Mouse (Mus musculus) forebrain, embryonic 12.5 days (tissue): ENCODE data around the gene Hecw2. TPM values are rescaled to one million over a fixed set of nuclear protein-coding genes. Genes with fewer than 3 reads are reported as not detected.

Source experiments
- ATAC-seq: fragments of 200-750 bp; cut with Nextera tagmentation; 2 replicates; pipeline ENCODE4 v1.8.0; 2017; ENCODE audit warnings: moderate TSS enrichment; ENCODE audit not compliant: low FRiP score
- H3K27ac ChIP-seq: fragments of 300-500 bp; sonication (generic); 2 replicates; pipeline ENCODE4 v1.5.1; 2016; ENCODE audit warnings: mild to moderate bottlenecking
- H3K27me3 ChIP-seq: fragments of 300-500 bp; sonication (generic); 2 replicates; pipeline ENCODE4 v1.6.1; 2016; ENCODE audit warnings: mild to moderate bottlenecking
- H3K36me3 ChIP-seq: fragments of 300-500 bp; sonication (generic); replicated peaks from 2 replicates; pipeline ENCODE4 v1.6.1; 2016; ENCODE audit warnings: mild to moderate bottlenecking
- H3K4me1 ChIP-seq: fragments of 300-500 bp; sonication (generic); 2 replicates; pipeline ENCODE4 v1.6.1; 2016
- H3K4me2 ChIP-seq: fragments of 300-500 bp; sonication (generic); 2 replicates; pipeline ENCODE4 v1.6.1; 2016; ENCODE audit warnings: mild to moderate bottlenecking, moderate library complexity
- H3K4me3 ChIP-seq: fragments of 300-500 bp; sonication (generic); replicated peaks from 2 replicates; pipeline ENCODE4 v1.5.1; 2016; ENCODE audit warnings: mild to moderate bottlenecking
- H3K9ac ChIP-seq: fragments of 300-500 bp; sonication (generic); 2 replicates; pipeline ENCODE4 v1.6.1; 2016; ENCODE audit warnings: mild to moderate bottlenecking
- H3K9me3 ChIP-seq: fragments of 300-500 bp; sonication (generic); 2 replicates; pipeline ENCODE4 v1.6.1; 2016
- WGBS: fragments of 180-500 bp; shearing (Covaris S2); methylation state at CpG from one replicate; pipeline ENCODE4 v1.1.7; 2016; 5-methylcytosine and 5-hydroxymethylcytosine counted together
- polyA plus RNA-seq: library from polyadenylated mRNA; unstranded; fragments of >200 nt; fragmentation: Nextera tagmentation; extraction: Ambion mirVana; gene quantifications from 2 replicates; pipeline ENCODE4 v1.2.1, GENCODE M21; 2016

Gene Hecw2
- polyA plus RNA-seq = 3.3 and 4.0 TPM in 2 replicates

GRCm38 (mm10) chr1:54194954-54195305 is at the start of gene Hecw2:
Gene Hecw2, minus strand, starts transcription at chr1:54195168.
- Histone ChIP-seq H3K9me3 (no peaks in the 10 kb centered on the region), H3K9ac (peak within 1 kb of the TSS; percentile 85), H3K4me3 (peak within 1 kb of the TSS; percentile 78), H3K36me3 (no peaks in the 10 kb centered on the region), H3K4me1 (peaks cover 4% of the 10 kb centered on the region; the same call in 1 of the 2 replicates), H3K4me2 (peak within 1 kb of the TSS; percentile 73), H3K27me3 (peaks cover 16% of the 10 kb centered on the region), H3K27ac (peak within 1 kb of the TSS; percentile 87)
- peak; percentile 86 for ATAC-seq
- WGBS = 1% methylated on average over 31 of the region's 38 CpGs

- no peak for ATAC-seq
- no peaks in the 10 kb centered on the region for H3K36me3 ChIP-seq
- H3K4me1 ChIP-seq = no peaks in the 10 kb centered on the region
- H3K9ac ChIP-seq = no peak overlapping the region
- no peak overlapping the region for H3K4me2 ChIP-seq
- no peak overlapping the region for H3K4me3 ChIP-seq
- H3K9me3 ChIP-seq = no peaks in the 10 kb centered on the region
- no peak overlapping the region for H3K27ac ChIP-seq
- 95% methylated on average over 4 of the region's 4 CpGs for WGBS
- no peaks in the 10 kb centered on the region for H3K27me3 ChIP-seq
Measured at GRCm38 (mm10) chr1:54242722-54243121, 47.8 kb upstream of the Hecw2 start.

- no peaks in the 10 kb centered on the region for H3K9me3 ChIP-seq
- no peak for ATAC-seq
- H3K4me1 ChIP-seq = no peaks in the 10 kb centered on the region
- no peak overlapping the region for H3K27ac ChIP-seq
- H3K9ac ChIP-seq = no peak overlapping the region
- 95% methylated on average over 3 of the region's 3 CpGs for WGBS
- no peak overlapping the region for H3K4me3 ChIP-seq
- no peaks in the 10 kb centered on the region for H3K27me3 ChIP-seq
- no peaks in the 10 kb centered on the region for H3K36me3 ChIP-seq
- H3K4me2 ChIP-seq = no peak overlapping the region
Measured at GRCm38 (mm10) chr1:54220273-54220672, 25.3 kb upstream of the Hecw2 start.

DNA sequence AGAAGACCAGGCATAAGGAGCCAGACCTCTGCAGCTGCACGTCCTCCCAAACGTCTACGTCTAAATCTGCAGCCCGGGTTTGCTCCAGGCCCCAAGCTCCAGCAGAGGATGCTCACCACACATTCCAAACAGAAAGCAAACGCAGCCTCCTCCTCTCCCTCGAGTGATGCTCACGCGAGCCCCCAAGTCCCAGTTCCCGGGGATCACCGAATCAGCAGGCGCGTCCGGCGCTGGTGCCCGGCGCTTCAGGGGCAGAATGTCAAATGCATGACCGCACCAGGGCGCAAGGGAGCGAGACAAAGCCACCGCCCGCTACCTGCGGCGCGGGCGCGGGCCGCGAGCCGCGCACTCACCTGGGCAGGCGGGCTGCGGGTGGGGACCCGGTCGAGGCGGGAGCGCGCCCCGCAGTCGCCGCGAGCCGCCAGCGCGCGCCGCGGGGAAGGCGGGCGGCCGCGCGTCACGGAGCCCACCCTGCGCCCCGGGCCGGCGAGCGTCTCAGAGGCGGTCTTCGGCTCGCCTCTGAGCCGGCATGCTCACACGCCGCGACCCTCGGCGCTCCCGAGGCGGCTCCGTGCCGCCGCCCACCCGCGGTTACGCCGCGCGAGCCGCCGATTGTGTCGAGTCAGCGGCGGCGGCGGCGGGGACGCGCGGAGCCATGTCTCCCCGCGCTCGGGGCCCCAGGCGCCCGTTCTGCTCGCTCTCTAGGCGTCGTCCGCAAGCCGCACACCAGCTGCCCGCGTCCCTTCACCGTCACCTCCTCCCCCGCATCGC is 600 bp downstream of the Hecw2 start:
- Histone ChIP-seq H3K4me2 (peak overlapping the region; percentile 73), H3K4me1 (peaks cover 4% of the 10 kb centered on the region; the same call in 1 of the 2 replicates), H3K9ac (peak overlapping the region; percentile 85), H3K9me3 (no peaks in the 10 kb centered on the region), H3K27ac (peak overlapping the region; percentile 87), H3K27me3 (peaks cover 16% of the 10 kb centered on the region), H3K4me3 (peak overlapping the region; percentile 78), H3K36me3 (no peaks in the 10 kb centered on the region)
- ATAC-seq = peak; percentile 87
- under 1% methylated on average over 77 of the region's 104 CpGs for WGBS

DNA sequence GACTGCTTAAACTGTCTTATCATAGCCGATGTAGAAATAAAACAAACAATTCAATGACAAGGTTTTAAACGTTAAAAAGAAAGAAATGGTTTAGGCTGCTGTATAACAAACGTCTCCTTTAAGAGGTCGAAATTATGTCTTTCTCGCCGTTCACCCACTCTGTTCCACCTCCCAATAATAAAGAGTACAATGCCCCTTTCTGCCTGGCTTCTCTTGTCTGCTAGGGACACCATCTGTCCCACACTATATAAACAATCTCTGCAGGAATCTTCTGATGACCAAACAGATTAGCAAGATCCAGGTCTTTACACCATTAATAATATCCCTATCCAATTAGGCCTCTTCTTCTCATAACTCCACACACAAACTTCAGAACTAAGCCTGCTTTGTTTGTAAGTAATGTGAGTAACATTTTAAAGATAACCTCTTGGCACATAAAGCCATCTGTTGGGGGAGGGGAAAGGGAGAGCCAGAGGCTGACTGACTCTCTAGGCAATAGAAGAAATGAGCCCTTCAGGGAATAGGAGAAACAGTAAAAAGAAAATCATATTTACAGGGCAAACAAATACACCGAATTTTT is 1.7 kb downstream of the Hecw2 start:
- peaks cover 16% of the 10 kb centered on the region for H3K27me3 ChIP-seq
- no peak overlapping the region for H3K9ac ChIP-seq
- peaks cover 4% of the 10 kb centered on the region; the same call in 1 of the 2 replicates for H3K4me1 ChIP-seq
- ATAC-seq = no peak
- 28% methylated on average over 7 of the region's 7 CpGs for WGBS
- H3K4me2 ChIP-seq = no peak overlapping the region
- H3K27ac ChIP-seq = no peak overlapping the region
- no peaks in the 10 kb centered on the region for H3K9me3 ChIP-seq
- H3K4me3 ChIP-seq = no peak overlapping the region
- H3K36me3 ChIP-seq = no peaks in the 10 kb centered on the region

- no peak overlapping the region for H3K4me2 ChIP-seq
- no peak for ATAC-seq
- H3K9ac ChIP-seq = no peak overlapping the region
- no peaks in the 10 kb centered on the region for H3K9me3 ChIP-seq
- peaks cover 7% of the 10 kb centered on the region; the same call in 1 of the 2 replicates for H3K27me3 ChIP-seq
- H3K36me3 ChIP-seq = no peaks in the 10 kb centered on the region
- WGBS = 89% methylated on average over 4 of the region's 4 CpGs
- no peak overlapping the region for H3K4me3 ChIP-seq
- H3K4me1 ChIP-seq = no peaks in the 10 kb centered on the region
- H3K27ac ChIP-seq = no peak overlapping the region
Measured at GRCm38 (mm10) chr1:54187579-54187978, 7.4 kb downstream of the Hecw2 start.

DNA sequence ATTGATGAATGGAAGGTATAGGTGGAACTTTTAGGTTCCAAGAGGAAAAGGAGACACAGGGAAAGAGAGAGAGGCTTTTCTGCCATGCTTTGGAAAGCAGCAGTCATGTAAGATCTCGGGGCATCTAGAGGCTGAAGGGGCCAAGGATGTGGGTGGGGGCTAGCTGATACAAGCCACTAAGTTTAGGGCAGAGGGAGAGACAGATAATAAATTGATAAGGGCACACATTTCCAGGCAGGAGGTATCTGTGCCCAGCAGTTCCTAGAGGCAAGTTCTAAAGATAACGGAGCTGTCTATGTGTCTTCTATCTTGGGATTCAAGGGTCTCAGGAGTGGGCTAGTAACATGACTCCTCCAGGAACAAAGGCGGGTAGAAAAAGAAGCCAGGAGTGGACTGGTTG is 8.6 kb downstream of the Hecw2 start:
- no peaks in the 10 kb centered on the region for H3K36me3 ChIP-seq
- WGBS = 49% methylated on average over 3 of the region's 3 CpGs
- no peaks in the 10 kb centered on the region for H3K9me3 ChIP-seq
- no peak overlapping the region for H3K9ac ChIP-seq
- no peak overlapping the region for H3K4me2 ChIP-seq
- no peak overlapping the region for H3K4me3 ChIP-seq
- ATAC-seq = no peak
- no peaks in the 10 kb centered on the region for H3K27me3 ChIP-seq
- H3K4me1 ChIP-seq = no peaks in the 10 kb centered on the region
- no peak overlapping the region for H3K27ac ChIP-seq

DNA sequence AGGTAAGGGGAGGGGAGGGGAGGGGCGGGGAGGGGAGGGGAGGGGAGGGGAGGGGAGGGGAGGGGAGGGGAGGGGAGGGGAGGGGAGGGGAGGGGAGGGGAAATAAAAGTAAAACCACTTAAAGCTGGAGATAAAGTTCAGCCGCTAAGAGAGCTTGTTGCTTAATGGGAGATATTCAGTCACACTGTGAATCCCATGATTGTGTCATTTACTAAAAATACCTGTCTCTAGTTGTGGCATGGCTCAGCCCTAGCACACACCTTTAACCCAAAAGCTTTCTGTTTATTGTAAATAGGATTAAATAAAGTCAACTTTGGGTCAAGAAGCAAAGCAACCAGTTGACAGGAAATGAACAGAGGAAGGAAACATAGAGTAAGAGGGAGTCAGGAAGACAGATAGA is 14.3 kb downstream of the Hecw2 start:
- H3K9me3 ChIP-seq = no peaks in the 10 kb centered on the region
- no peaks in the 10 kb centered on the region for H3K4me1 ChIP-seq
- 79% methylated on average over 1 of the region's 2 CpGs for WGBS
- no peaks in the 10 kb centered on the region for H3K27me3 ChIP-seq
- H3K9ac ChIP-seq = no peak overlapping the region
- H3K4me3 ChIP-seq = no peak overlapping the region
- no peak overlapping the region for H3K4me2 ChIP-seq
- no peak overlapping the region for H3K27ac ChIP-seq
- no peaks in the 10 kb centered on the region for H3K36me3 ChIP-seq
- no peak for ATAC-seq

DNA sequence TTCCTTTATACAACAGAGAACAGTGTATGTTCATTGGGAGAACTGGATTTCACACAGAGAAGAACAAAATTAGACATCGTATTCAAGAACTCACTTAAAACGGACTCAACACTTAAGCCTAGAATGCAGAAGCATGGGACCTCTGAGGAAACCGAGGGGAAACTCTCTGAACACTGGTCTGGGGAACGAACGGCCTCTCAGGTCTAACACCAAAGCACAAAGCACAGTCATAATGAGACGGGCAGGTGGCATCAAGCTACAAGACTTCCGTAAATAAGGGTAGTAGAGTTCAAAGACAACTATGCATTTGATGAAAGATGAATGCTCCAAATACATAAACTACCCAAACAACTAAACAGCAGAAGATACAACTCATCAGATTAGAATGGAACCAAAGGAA is 15.8 kb downstream of the Hecw2 start:
- WGBS = 94% methylated on average over 7 of the region's 7 CpGs
- H3K4me2 ChIP-seq = no peak overlapping the region
- H3K27ac ChIP-seq = no peak overlapping the region
- no peak overlapping the region for H3K4me3 ChIP-seq
- H3K9ac ChIP-seq = no peak overlapping the region
- H3K4me1 ChIP-seq = no peaks in the 10 kb centered on the region
- no peaks in the 10 kb centered on the region for H3K9me3 ChIP-seq
- H3K27me3 ChIP-seq = no peaks in the 10 kb centered on the region
- H3K36me3 ChIP-seq = no peaks in the 10 kb centered on the region
- no peak for ATAC-seq

GRCm38 (mm10) chr1:54176592-54176991 is 18.4 kb downstream of the Hecw2 start:
- H3K4me3 ChIP-seq = no peak overlapping the region
- no peaks in the 10 kb centered on the region for H3K4me1 ChIP-seq
- no peaks in the 10 kb centered on the region for H3K36me3 ChIP-seq
- 89% methylated on average over 2 of the region's 2 CpGs for WGBS
- no peak overlapping the region for H3K27ac ChIP-seq
- H3K9ac ChIP-seq = no peak overlapping the region
- H3K9me3 ChIP-seq = no peaks in the 10 kb centered on the region
- H3K27me3 ChIP-seq = no peaks in the 10 kb centered on the region
- no peak for ATAC-seq
- no peak overlapping the region for H3K4me2 ChIP-seq

DNA sequence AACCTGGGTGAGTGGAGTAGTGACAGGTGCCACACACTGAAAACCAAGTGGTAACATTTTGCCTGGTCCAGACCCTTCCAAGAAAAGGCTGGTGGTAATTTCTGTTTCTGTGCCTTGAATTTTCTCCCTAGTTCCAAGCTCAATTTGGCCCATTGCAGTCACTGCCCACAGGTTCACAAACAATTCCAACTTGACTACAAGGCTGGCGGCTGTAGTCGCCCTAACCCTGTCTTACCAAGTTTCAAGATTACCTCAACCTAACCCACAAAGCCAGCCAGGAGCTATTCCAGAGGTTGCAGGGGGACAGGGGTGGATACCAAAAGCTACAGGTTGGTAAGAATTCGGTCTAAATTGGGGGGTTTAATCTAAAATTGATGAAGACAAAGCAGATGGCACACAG is 27.0 kb downstream of the Hecw2 start:
- no peaks in the 10 kb centered on the region for H3K36me3 ChIP-seq
- no peak overlapping the region for H3K4me2 ChIP-seq
- no peak overlapping the region for H3K9ac ChIP-seq
- no peak for ATAC-seq
- no peaks in the 10 kb centered on the region for H3K27me3 ChIP-seq
- 95% methylated on average over 3 of the region's 3 CpGs for WGBS
- H3K4me1 ChIP-seq = no peaks in the 10 kb centered on the region
- H3K9me3 ChIP-seq = no peaks in the 10 kb centered on the region
- no peak overlapping the region for H3K27ac ChIP-seq
- no peak overlapping the region for H3K4me3 ChIP-seq

DNA sequence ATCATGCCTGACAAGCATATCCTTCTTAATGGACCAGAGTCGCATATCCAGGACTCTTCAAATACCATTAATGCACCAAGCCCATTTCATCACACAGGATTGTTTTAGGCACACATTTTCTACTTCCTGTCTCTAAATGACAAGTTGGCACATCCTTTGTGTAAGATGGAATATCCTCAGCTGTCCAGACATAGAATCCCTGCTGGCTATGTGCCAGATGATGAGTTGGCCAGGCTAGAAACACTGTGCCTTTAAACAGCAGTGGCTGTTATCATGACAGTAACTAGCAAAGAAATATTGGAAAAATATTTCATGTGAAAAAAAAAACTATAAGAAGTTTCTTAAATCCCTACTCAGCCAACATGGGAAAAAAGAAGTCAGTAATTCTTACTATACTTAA is 35.4 kb downstream of the Hecw2 start:
- ATAC-seq = no peak
- no peaks in the 10 kb centered on the region for H3K4me1 ChIP-seq
- H3K4me2 ChIP-seq = no peak overlapping the region
- H3K36me3 ChIP-seq = no peaks in the 10 kb centered on the region
- H3K27ac ChIP-seq = no peak overlapping the region
- H3K27me3 ChIP-seq = no peaks in the 10 kb centered on the region
- H3K9me3 ChIP-seq = no peaks in the 10 kb centered on the region
- H3K4me3 ChIP-seq = no peak overlapping the region
- 97% methylated on average over 1 of the region's 1 CpGs for WGBS
- H3K9ac ChIP-seq = no peak overlapping the region

GRCm38 (mm10) chr1:54153216-54153786 is 41.7 kb downstream of the Hecw2 start:
- no peak overlapping the region for H3K9ac ChIP-seq
- H3K27me3 ChIP-seq = no peaks in the 10 kb centered on the region
- H3K9me3 ChIP-seq = no peaks in the 10 kb centered on the region
- ATAC-seq = no peak
- no peak overlapping the region for H3K27ac ChIP-seq
- WGBS = 88% methylated on average over 6 of the region's 6 CpGs
- no peaks in the 10 kb centered on the region for H3K36me3 ChIP-seq
- no peak overlapping the region for H3K4me2 ChIP-seq
- no peaks in the 10 kb centered on the region for H3K4me1 ChIP-seq
- H3K4me3 ChIP-seq = no peak overlapping the region
